24 mouse cellular contexts compared by ENCODE assay signal in genomic region chr6:117677821-117678220, GRCm38 (mm10).
DNase-seq lines count a peak whose midpoint lies in the region; ATAC-seq and TF ChIP-seq lines count a peak whose summit lies in the region.
"Had no signal": no experiment of that assay in that cellular context is flagged by ENCODE, and none has a peak within 500 bp of the region (broad histone marks: within the 10 kb centered on the region; RNA-seq: fewer than 3 reads in every experiment).

No protein-coding gene starts in this region.

- WGBS in kidney, adult 2 months, result 89% methylated on average over 2 of the region's 2 CpGs
- 88% methylated on average over 2 of the region's 2 CpGs for WGBS in midbrain, embryonic 11.5 days
- WGBS in midbrain, embryonic 13.5 days, result 95% methylated on average over 2 of the region's 2 CpGs
- 66% methylated on average over 2 of the region's 2 CpGs for WGBS in liver, embryonic 13.5 days (ENCODE audit: insufficient replicate concordance)

- H3K4me1 ChIP-seq in kidney, adult 2 months (ENCODE audit: control insufficient read depth, insufficient read depth, low read length), result 0 out of 2 replicates have a peak, but pooled peaks cover 4% of the 10 kb centered on the region
- H3K4me1 ChIP-seq in midbrain, embryonic 11.5 days (ENCODE audit: control insufficient read depth, insufficient read depth, low read length), result no peaks in the 10 kb centered on the region
- H3K4me1 ChIP-seq in midbrain, embryonic 13.5 days (replicated peaks), result no peaks in the 10 kb centered on the region
- H3K4me1 ChIP-seq in liver, embryonic 13.5 days (replicated peaks), result no peaks in the 10 kb centered on the region
- H3K4me1 ChIP-seq: midbrain, embryonic 15.5 days had no signal

- no peak for DNase-seq in kidney, adult 2 months
- no peak for DNase-seq in kidney, postnatal 10 days
- peak; percentile 82 for DNase-seq in midbrain, embryonic 11.5 days (ENCODE audit: low spot score, missing footprints)
- no peak for DNase-seq in liver, embryonic 13.5 days
- DNase-seq in gastrocnemius, adult 8-10 months (ENCODE audit: low spot score in 2 of 2), result no peak
- no peak for DNase-seq in cerebellum, postnatal 14 days
- DNase-seq: adrenal gland, postnatal 36 days; cerebellum, adult 9-10 months; gastrocnemius, postnatal 14 days; heart, adult 18-20 months; heart, postnatal 14 days; lung, adult 2 months; retina, postnatal 1 day; right cerebral cortex, postnatal 25 days had no signal

- H3K27me3 ChIP-seq in kidney, adult 2 months (replicated peaks; ENCODE audit: control insufficient read depth, insufficient read depth, low read length), result no peaks in the 10 kb centered on the region
- H3K27me3 ChIP-seq in midbrain, embryonic 11.5 days (ENCODE audit: control insufficient read depth, insufficient read depth, low read length), result no peaks in the 10 kb centered on the region
- no peaks in the 10 kb centered on the region for H3K27me3 ChIP-seq in midbrain, embryonic 13.5 days
- H3K27me3 ChIP-seq in liver, embryonic 13.5 days, result no peaks in the 10 kb centered on the region
- H3K27me3 ChIP-seq: heart, embryonic 13.5 days; midbrain, embryonic 15.5 days; neural tube, embryonic 12.5 days; Patski had no signal

- no peak for ATAC-seq in midbrain, embryonic 11.5 days (ENCODE audit: low FRiP score)
- no peak for ATAC-seq in midbrain, embryonic 13.5 days
- ATAC-seq in liver, embryonic 13.5 days (ENCODE audit: low read depth), result no peak
- ATAC-seq: forebrain, embryonic 16.5 days; hindbrain, postnatal 0 days; midbrain, embryonic 15.5 days; Patski had no signal

- no peak overlapping the region for H3K9ac ChIP-seq in midbrain, embryonic 11.5 days (ENCODE audit: low read length)
- no peak overlapping the region for H3K9ac ChIP-seq in midbrain, embryonic 13.5 days (replicated peaks)
- H3K9ac ChIP-seq in liver, embryonic 13.5 days, result no peak overlapping the region
- H3K9ac ChIP-seq: heart, embryonic 13.5 days; midbrain, embryonic 15.5 days; neural tube, embryonic 12.5 days had no signal

- H3K9me3 ChIP-seq in midbrain, embryonic 11.5 days (ENCODE audit: control insufficient read depth, low read length), result peaks cover 4% of the 10 kb centered on the region; the same call in 1 of the 2 replicates
- 0 out of 2 replicates have a peak, but pooled peaks cover 6% of the 10 kb centered on the region for H3K9me3 ChIP-seq in midbrain, embryonic 13.5 days
- no peaks in the 10 kb centered on the region for H3K9me3 ChIP-seq in liver, embryonic 13.5 days (replicated peaks)
- H3K9me3 ChIP-seq: midbrain, embryonic 15.5 days; neural tube, embryonic 12.5 days had no signal

- no peak overlapping the region for H3K4me3 ChIP-seq in kidney, adult 2 months (ENCODE audit: insufficient read depth, low read depth, low read length)
- H3K4me3 ChIP-seq in midbrain, embryonic 11.5 days (ENCODE audit: low read depth, low read length), result no peak overlapping the region
- H3K4me3 ChIP-seq in midbrain, embryonic 13.5 days (replicated peaks), result no peak overlapping the region
- H3K4me3 ChIP-seq in liver, embryonic 13.5 days (replicated peaks), result no peak overlapping the region
- H3K4me3 ChIP-seq: forebrain, embryonic 10.5 days; heart, embryonic 13.5 days; layer of hippocampus, adult 2 months; megakaryocyte, embryonic 14.5 days; midbrain, embryonic 15.5 days; neural tube, embryonic 12.5 days had no signal

- peak overlapping the region; percentile 37 for H3K27ac ChIP-seq in kidney, adult 2 months (ENCODE audit: insufficient read depth, low read depth, low read length)
- H3K27ac ChIP-seq in midbrain, embryonic 11.5 days (ENCODE audit: low read depth, low read length), result no peak overlapping the region
- H3K27ac ChIP-seq in midbrain, embryonic 13.5 days, result no peak overlapping the region
- H3K27ac ChIP-seq in liver, embryonic 13.5 days, result peak overlapping the region; percentile 37
- H3K27ac ChIP-seq: heart, embryonic 13.5 days; hindbrain, postnatal 0 days; layer of hippocampus, adult 2 months; midbrain, embryonic 15.5 days; neural tube, embryonic 12.5 days had no signal

- no peak for TF ChIP-seq CTCF in kidney, adult 2 months (conservative IDR thresholded peaks at IDR 0.05; ENCODE audit: insufficient read depth, insufficient read length, low read depth, low read length)

- no peak for TF ChIP-seq POLR2A in kidney, adult 2 months (IDR thresholded peaks at IDR 0.05; ENCODE audit: low read depth, low read length)

- H3K36me3 ChIP-seq in kidney, adult 2 months (ENCODE audit: control insufficient read depth, insufficient read depth, low read length), result no peaks in the 10 kb centered on the region
- no peaks in the 10 kb centered on the region for H3K36me3 ChIP-seq in midbrain, embryonic 11.5 days (ENCODE audit: control insufficient read depth, insufficient read depth, low read length)
- H3K36me3 ChIP-seq in midbrain, embryonic 13.5 days, result no peaks in the 10 kb centered on the region
- no peaks in the 10 kb centered on the region for H3K36me3 ChIP-seq in liver, embryonic 13.5 days
- H3K36me3 ChIP-seq: forebrain, embryonic 10.5 days; heart, embryonic 13.5 days; midbrain, embryonic 15.5 days; neural tube, embryonic 12.5 days had no signal

- no peak overlapping the region for H3K4me2 ChIP-seq in midbrain, embryonic 11.5 days
- H3K4me2 ChIP-seq in midbrain, embryonic 13.5 days (replicated peaks), result no peak overlapping the region
- no peak overlapping the region for H3K4me2 ChIP-seq in liver, embryonic 13.5 days
- H3K4me2 ChIP-seq: heart, embryonic 13.5 days; midbrain, embryonic 15.5 days; neural tube, embryonic 12.5 days had no signal

Comparison
In these comparisons a context has a peak if more than half of its experiments do, and no peak if none do; other contexts are left out.
1. H3K27ac ChIP-seq: peak in kidney, adult 2 months (single experiment) and liver, embryonic 13.5 days (single experiment); none in midbrain, embryonic 11.5 days (single experiment) and midbrain, embryonic 13.5 days (single experiment).